Mouse (Mus musculus): ENCODE data around the gene Map3k11.

The Map3k11 gene

GRCm38 (mm10) chr19:5688200-5689087 lies at the start of gene Map3k11, which contains the start of gene Pcnx3:
Gene Map3k11, plus strand, starts transcription at chr19:5688742.
Gene Pcnx3, minus strand, starts transcription at chr19:5688908.
- DNase-seq (ENCODE audit: extremely low read depth, low read depth), result peak; percentile 97

GRCm38 (mm10) chr19:5640339-5640738 lies 48.2 kb upstream of the Map3k11 start:
- no peak for DNase-seq (ENCODE audit: extremely low read depth, low read depth)

- no peak for DNase-seq (ENCODE audit: extremely low read depth, low read depth)
These were observed 47.5 kb upstream of the Map3k11 start for GRCm38 (mm10) chr19:5641021-5641420.

- DNase-seq (ENCODE audit: extremely low read depth, low read depth), result no peak
These were observed 46.9 kb upstream of the Map3k11 start for GRCm38 (mm10) chr19:5641641-5642040.

- no peak for DNase-seq (ENCODE audit: extremely low read depth, low read depth)
These were observed 43.3 kb upstream of the Map3k11 start for GRCm38 (mm10) chr19:5645280-5645679.

- DNase-seq (ENCODE audit: extremely low read depth, low read depth), result no peak
These were observed 41.7 kb upstream of the Map3k11 start for GRCm38 (mm10) chr19:5646731-5647330.

- no peak for DNase-seq (ENCODE audit: extremely low read depth, low read depth)
These were observed 40.8 kb upstream of the Map3k11 start for GRCm38 (mm10) chr19:5647791-5648190.

- peak; percentile 76 for DNase-seq (ENCODE audit: extremely low read depth, low read depth)
These were observed 39.9 kb upstream of the Map3k11 start for GRCm38 (mm10) chr19:5648401-5649297.

GRCm38 (mm10) chr19:5649298-5649741 lies 39.2 kb upstream of the Map3k11 start:
- DNase-seq (ENCODE audit: extremely low read depth, low read depth), result no peak

- no peak for DNase-seq (ENCODE audit: extremely low read depth, low read depth)
These were observed 36.9 kb upstream of the Map3k11 start for GRCm38 (mm10) chr19:5651502-5652274.

GRCm38 (mm10) chr19:5652570-5652969 lies 36.0 kb upstream of the Map3k11 start:
- DNase-seq (ENCODE audit: extremely low read depth, low read depth), result no peak

GRCm38 (mm10) chr19:5653969-5654719 lies 34.4 kb upstream of the Map3k11 start:
- DNase-seq (ENCODE audit: extremely low read depth, low read depth), result no peak

GRCm38 (mm10) chr19:5654720-5655298 lies 33.7 kb upstream of the Map3k11 start:
- DNase-seq (ENCODE audit: extremely low read depth, low read depth), result no peak

GRCm38 (mm10) chr19:5660942-5661751 lies 27.4 kb upstream of the Map3k11 start:
- DNase-seq (ENCODE audit: extremely low read depth, low read depth), result peak; percentile 69

- no peak for DNase-seq (ENCODE audit: extremely low read depth, low read depth)
These were observed 26.2 kb upstream of the Map3k11 start for GRCm38 (mm10) chr19:5662310-5662709.

- DNase-seq (ENCODE audit: extremely low read depth, low read depth), result peak; percentile 80
These were observed 25.3 kb upstream of the Map3k11 start, which contains the start of gene Sipa1 for GRCm38 (mm10) chr19:5662981-5663913. Gene Sipa1, minus strand, starts transcription at chr19:5663707.

GRCm38 (mm10) chr19:5664669-5665257 lies 23.8 kb upstream of the Map3k11 start:
- no peak for DNase-seq (ENCODE audit: extremely low read depth, low read depth)
